Mouse (Mus musculus): ENCODE data around the gene Myzap.

DNA sequence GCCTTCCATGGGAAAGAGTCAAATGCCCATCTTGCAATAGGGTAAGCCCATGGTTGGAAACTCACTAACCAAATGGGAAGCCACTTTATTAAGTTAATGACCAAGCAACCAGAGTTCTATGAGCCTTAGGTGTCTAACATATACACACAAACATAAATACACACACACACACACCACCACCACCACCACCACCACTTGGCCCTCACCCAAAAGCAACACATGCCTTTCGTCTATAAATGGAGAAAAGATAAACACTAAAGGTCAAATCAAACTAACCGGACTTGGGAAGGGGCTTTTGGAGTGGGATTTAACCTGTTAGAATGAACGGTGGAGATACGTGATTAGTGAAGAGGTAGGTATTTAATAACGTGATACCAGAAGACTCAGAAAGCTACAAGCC lies 1.1 kb downstream of the Myzap start:
- TF ChIP-seq POLR2A (IDR thresholded peaks at IDR 0.05; ENCODE audit: borderline replicate concordance, low read depth, low read length) (no peak), CTCF (IDR thresholded peaks at IDR 0.05; ENCODE audit: low read depth, low read length) (no peak)

All from bone marrow macrophage, adult 2 months (primary cell).